Mouse (Mus musculus): ENCODE results near the gene Gabrg1.

The Gabrg1 gene

GRCm38 (mm10) chr5:70842192-70843095 lies at the start of gene Gabrg1:
Gene Gabrg1 (minus strand): TSS chr5:70842617.
- DNase-seq (ENCODE audit: low read depth, low spot score) = no peak

- DNase-seq (ENCODE audit: low read depth, low spot score) = no peak
Measured at GRCm38 (mm10) chr5:70884026-70884425, 41.6 kb upstream of the Gabrg1 start.

- DNase-seq (ENCODE audit: low read depth, low spot score) = no peak
Measured at GRCm38 (mm10) chr5:70870081-70870480, 27.7 kb upstream of the Gabrg1 start.

- DNase-seq (ENCODE audit: low read depth, low spot score) = no peak
Measured at GRCm38 (mm10) chr5:70843096-70843734, 798 bp upstream of the Gabrg1 start.

GRCm38 (mm10) chr5:70818681-70819080 lies 23.7 kb downstream of the Gabrg1 start:
- DNase-seq (ENCODE audit: low read depth, low spot score) = no peak

- no peak for DNase-seq (ENCODE audit: low read depth, low spot score)
Measured at GRCm38 (mm10) chr5:70736156-70736555, 106.3 kb downstream of the Gabrg1 start.

- no peak for DNase-seq (ENCODE audit: low read depth, low spot score)
Measured at GRCm38 (mm10) chr5:70704361-70704760, 138.1 kb downstream of the Gabrg1 start.

Data from CD4-positive helper T cell, adult 2 months (primary cell).